Mouse (Mus musculus): ENCODE data around the gene Mllt10. TPM values are rescaled to one million over a fixed set of nuclear protein-coding genes. Genes with fewer than 3 reads are reported as not detected.

The Mllt10 gene
- polyA plus RNA-seq, 1 experiment from 2014 or later, result 52.2 TPM

DNA sequence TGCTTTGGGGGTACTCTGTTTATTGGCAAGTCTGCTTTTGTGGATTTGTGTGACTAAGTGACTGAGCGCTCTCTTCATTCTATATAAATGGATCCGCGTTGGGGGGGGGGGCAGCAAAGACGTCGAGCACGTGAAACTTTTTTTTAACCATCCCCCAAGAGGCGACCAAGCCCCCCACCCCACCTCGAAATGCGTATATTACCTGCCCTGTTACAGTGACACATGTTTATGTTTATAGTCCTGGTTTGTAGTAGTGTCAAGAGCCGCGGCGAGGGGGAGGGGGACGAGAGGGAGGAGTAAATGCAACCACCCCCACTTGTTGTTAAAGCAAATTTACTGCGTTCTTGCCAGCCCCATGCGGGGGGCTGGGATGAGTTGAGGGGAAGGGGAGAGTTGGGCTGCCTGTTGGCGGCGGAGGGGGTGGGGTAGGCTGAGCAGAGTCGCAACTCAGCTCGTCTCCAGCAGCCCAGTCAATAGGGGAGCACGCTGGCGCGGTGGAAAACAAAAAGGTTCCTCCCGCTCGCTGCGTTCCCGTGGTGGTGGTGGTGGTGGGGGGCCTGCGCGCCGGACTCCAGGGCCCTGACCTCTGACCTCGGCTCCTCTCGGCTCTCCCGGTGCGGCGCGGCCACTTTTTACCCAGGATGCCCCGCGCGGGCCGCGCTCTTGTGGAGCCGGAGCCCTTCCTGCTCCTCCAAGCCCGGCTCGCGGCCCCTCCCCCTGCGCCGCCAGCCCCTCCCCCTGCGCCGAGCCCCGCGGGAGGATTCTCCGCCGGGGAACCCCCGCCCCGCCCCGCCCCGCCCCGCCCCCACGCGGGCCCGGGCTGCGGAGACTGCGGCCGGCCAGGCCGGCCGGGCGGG is 1.1 kb downstream of the Mllt10 start:
- H3K4me2 ChIP-seq, result peak overlapping the region; percentile 80
- no peaks in the 10 kb centered on the region for H3K36me3 ChIP-seq
- under 1% methylated on average over 39 of the region's 66 CpGs for WGBS
- H3K4me3 ChIP-seq (replicated peaks), result peak overlapping the region; percentile 63
- H3K9ac ChIP-seq, result peak overlapping the region; percentile 53
- H3K27ac ChIP-seq, result peak overlapping the region; percentile 99
- H3K9me3 ChIP-seq, result no peaks in the 10 kb centered on the region
- no peaks in the 10 kb centered on the region for H3K27me3 ChIP-seq (replicated peaks)
- peak; percentile 45 for ATAC-seq (ENCODE audit: insufficient read depth, low FRiP score, low read depth)
- H3K4me1 ChIP-seq, result no peaks in the 10 kb centered on the region; the same call in 1 of the 2 replicates

DNA sequence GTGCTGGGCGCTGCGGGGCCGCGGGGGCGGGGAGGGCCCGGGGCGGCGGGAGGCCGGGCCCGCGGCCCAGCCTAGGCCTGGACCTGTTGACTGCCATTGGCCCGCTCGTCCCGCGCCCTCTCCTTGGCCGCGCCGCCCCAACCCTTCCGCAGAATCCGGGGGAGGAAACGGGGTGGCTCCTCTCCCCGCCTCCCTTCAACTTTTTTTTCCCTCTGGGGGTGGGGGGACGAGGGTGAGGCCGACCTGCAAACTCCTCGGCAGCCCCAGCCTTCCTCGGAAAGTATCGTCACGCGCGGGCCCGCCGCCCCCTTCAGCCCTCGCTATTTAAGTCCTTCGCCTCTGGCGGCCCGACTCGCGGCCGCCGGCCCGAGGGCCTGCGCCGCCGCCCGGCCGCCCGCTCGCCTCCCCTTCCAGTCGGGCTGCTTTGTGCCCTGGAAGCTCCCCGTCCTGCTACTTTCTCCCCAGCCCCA is 1.8 kb downstream of the Mllt10 start:
- Histone ChIP-seq H3K4me3 (replicated peaks) (peak overlapping the region; percentile 63), H3K4me1 (no peaks in the 10 kb centered on the region; the same call in 1 of the 2 replicates), H3K36me3 (no peaks in the 10 kb centered on the region), H3K9ac (peak overlapping the region; percentile 83), H3K9me3 (no peaks in the 10 kb centered on the region), H3K27me3 (replicated peaks) (no peaks in the 10 kb centered on the region), H3K4me2 (peak overlapping the region; percentile 80), H3K27ac (peak overlapping the region; percentile 99)
- peak; percentile 98 for ATAC-seq (ENCODE audit: insufficient read depth, low FRiP score, low read depth)
- under 1% methylated on average over 40 of the region's 50 CpGs for WGBS

DNA sequence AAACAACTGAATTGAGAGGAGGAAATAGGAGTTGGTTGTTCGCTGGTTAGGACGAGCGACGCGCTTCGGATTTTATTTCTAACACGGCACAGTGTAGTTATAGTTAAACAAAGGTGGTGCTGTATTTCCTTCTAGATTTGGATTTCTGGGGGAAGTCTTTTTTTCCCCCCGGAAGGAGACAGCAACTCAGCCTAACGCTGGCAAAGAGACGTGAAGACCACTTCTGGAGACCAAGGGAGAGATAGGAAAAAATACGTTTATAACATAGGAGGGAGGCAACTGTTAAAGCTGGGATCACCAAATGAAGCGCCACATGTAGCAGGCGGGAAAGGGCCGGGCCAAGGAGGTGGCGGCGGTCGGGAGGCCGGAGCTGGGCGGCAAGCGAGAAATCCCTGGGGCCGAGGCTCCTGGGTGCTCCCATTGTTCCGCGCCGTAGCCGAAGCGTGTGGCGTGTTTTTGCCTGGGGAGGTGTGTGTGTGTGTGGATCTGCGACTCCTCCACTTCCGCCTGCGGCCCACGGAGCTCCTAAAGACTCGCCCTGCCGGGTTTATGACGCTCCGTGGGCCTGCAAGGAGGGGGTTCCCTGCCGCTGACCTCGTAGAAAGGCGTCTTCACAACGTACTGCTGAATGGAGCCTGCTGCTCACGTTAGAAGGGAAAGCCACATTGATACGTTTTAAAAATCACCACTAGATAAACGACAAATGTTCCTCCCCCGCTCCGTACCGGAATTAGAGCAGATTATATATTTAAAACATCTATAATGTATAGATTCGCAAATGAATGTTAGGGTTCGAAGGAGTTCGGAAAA is 2.5 kb downstream of the Mllt10 start:
- Histone ChIP-seq H3K27me3 (replicated peaks) (no peaks in the 10 kb centered on the region), H3K9me3 (no peaks in the 10 kb centered on the region), H3K4me3 (replicated peaks) (peak overlapping the region; percentile 63), H3K4me1 (no peaks in the 10 kb centered on the region; the same call in 1 of the 2 replicates), H3K36me3 (no peaks in the 10 kb centered on the region), H3K4me2 (peak overlapping the region; percentile 80), H3K27ac (peak overlapping the region; percentile 99), H3K9ac (peak overlapping the region; percentile 83)
- no peak for ATAC-seq (ENCODE audit: insufficient read depth, low FRiP score, low read depth)
- under 1% methylated on average over 48 of the region's 48 CpGs for WGBS

DNA sequence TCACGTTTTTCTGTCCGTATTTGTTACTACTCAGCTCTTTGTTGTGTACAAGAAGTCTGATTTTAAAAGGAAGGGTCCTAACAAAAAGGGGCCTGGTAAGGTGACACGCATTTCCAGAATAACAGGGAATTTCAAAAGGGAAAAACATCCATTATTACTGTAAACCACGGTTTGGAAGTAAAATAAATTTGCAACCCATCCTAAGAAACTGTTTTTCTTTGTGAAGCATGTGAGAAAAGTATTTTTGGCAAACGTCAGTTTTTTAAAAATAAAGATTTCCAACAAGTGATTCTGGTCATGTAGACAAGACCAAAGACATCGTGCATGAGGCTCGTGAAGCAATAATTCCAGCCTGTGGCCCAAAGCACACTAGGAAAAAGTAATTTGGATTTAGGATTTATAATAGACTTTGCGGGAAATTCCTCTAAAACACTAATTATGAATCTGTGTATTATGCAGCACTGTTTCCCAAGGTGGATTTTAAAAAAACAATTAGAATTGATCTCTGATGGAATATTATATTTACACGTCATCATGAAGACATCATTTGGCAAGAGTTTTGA is 3.2 kb downstream of the Mllt10 start:
- Histone ChIP-seq H3K4me3 (replicated peaks) (peak overlapping the region; percentile 63), H3K4me2 (peak overlapping the region; percentile 80), H3K27ac (peak overlapping the region; percentile 99), H3K9ac (peak overlapping the region; percentile 83; the same call in 1 of the 2 replicates), H3K9me3 (no peaks in the 10 kb centered on the region), H3K27me3 (replicated peaks) (no peaks in the 10 kb centered on the region), H3K4me1 (no peaks in the 10 kb centered on the region; the same call in 1 of the 2 replicates), H3K36me3 (no peaks in the 10 kb centered on the region)
- WGBS, result 30% methylated on average over 9 of the region's 9 CpGs
- no peak for ATAC-seq (ENCODE audit: insufficient read depth, low FRiP score, low read depth)

DNA sequence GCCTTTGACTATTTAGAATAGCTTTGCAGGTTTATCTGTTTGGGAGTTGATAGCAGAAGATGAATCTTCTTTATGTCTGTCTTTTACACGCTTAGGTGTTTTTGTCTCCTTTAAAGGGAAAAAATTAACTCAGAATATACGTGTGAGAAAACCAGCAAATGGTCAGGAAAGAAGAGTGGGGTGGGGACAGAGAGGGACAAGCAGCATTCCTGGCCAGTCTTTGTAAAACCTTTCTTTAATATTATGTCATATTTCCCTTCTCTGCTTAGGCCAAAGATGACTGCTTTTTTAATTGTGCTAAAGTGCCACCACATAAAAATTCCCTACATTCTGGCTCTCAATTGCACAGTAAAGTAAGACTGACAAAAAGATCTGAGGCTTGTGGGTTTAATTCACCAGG is 4.0 kb downstream of the Mllt10 start:
- H3K4me2 ChIP-seq, result no peak overlapping the region
- 60% methylated on average over 2 of the region's 2 CpGs for WGBS
- H3K27me3 ChIP-seq (replicated peaks), result no peaks in the 10 kb centered on the region
- H3K9ac ChIP-seq, result no peak overlapping the region
- no peaks in the 10 kb centered on the region; the same call in 1 of the 2 replicates for H3K4me1 ChIP-seq
- no peak for ATAC-seq (ENCODE audit: insufficient read depth, low FRiP score, low read depth)
- no peak overlapping the region for H3K27ac ChIP-seq
- no peaks in the 10 kb centered on the region for H3K9me3 ChIP-seq
- no peaks in the 10 kb centered on the region for H3K36me3 ChIP-seq
- no peak overlapping the region for H3K4me3 ChIP-seq (replicated peaks)

DNA sequence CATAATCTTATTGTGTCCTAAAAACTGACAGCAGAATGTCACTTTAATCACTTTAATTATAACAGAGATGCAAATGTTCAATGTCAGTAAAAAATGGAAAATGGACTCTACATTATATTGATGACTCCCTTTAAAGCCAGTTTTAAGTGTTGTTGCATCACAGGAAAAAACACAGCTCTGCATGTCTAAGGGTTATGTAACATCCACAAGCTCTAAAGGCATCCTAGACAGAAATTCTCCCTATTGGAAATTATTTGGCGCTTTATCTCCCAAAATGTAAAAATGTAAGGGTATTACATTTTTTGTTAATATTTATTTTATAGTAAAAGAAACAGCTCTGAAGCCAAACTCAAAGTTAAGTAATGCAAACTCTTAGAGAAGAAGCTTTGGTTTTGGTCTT is 4.9 kb downstream of the Mllt10 start:
- Histone ChIP-seq H3K36me3 (no peaks in the 10 kb centered on the region), H3K9ac (no peak overlapping the region), H3K4me2 (no peak overlapping the region), H3K4me3 (replicated peaks) (no peak overlapping the region), H3K9me3 (no peaks in the 10 kb centered on the region), H3K27me3 (replicated peaks) (no peaks in the 10 kb centered on the region), H3K27ac (no peak overlapping the region), H3K4me1 (no peaks in the 10 kb centered on the region; the same call in 1 of the 2 replicates)
- ATAC-seq (ENCODE audit: insufficient read depth, low FRiP score, low read depth), result no peak
- WGBS, result 89% methylated on average over 1 of the region's 1 CpGs

DNA sequence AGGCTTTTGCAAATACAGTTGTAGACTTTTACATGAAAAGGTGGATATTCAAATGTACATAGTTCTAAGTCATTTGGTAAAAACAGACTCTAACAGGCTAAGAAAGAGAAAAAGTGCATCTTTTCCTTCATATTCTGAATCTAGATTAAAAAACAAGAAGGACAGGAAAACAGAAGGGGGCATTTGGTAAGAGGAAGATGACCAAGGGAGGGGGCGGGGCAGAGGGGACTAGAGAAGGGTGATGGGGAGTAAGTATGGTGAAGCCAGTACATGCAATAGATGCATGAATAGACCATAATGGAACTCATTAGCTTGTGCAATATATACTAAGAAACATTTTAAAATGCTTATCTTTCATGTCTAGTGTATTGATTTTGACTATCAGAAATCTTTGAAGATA is 5.4 kb downstream of the Mllt10 start:
- no peak for ATAC-seq (ENCODE audit: insufficient read depth, low FRiP score, low read depth)
- no peaks in the 10 kb centered on the region for H3K36me3 ChIP-seq
- H3K4me2 ChIP-seq, result no peak overlapping the region
- no peak overlapping the region for H3K27ac ChIP-seq
- H3K4me1 ChIP-seq, result no peaks in the 10 kb centered on the region; the same call in 1 of the 2 replicates
- no peaks in the 10 kb centered on the region for H3K27me3 ChIP-seq (replicated peaks)
- 87% methylated on average over 1 of the region's 1 CpGs for WGBS
- no peak overlapping the region for H3K9ac ChIP-seq
- no peaks in the 10 kb centered on the region for H3K9me3 ChIP-seq
- no peak overlapping the region for H3K4me3 ChIP-seq (replicated peaks)

DNA sequence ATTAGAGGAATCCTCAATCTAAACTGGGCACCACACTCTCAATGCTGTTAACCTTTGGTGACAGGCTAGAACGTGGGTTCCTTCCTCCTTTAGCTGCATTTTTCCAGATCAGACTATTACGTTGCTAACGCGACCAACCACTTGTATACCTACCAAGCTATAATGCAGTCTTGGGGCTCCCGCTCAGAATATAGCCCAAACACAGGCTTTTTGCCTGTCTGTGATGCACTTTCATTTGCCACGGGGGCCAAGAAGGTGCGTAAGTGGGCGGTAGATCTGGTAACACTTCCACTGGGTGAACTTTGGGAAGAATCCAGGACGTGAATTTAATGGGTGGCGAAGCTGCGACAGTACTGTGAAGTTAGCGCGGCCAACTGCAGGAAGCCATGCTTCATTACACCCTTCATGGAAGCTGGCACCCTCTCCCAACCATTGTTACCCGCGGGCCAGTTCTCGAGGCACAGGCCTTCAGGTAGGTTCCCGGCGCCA is 8.8 kb downstream of the Mllt10 start:
- H3K4me3 ChIP-seq (replicated peaks), result peak overlapping the region; percentile 83
- 0% methylated on average over 18 of the region's 18 CpGs for WGBS
- H3K4me1 ChIP-seq, result peaks cover 12% of the 10 kb centered on the region; the same call in 1 of the 2 replicates
- ATAC-seq (ENCODE audit: insufficient read depth, low FRiP score, low read depth), result peak; percentile 23; the same call in 1 of the 2 replicates
- H3K27me3 ChIP-seq (replicated peaks), result no peaks in the 10 kb centered on the region
- 0 out of 2 replicates have a peak, but pooled peaks cover 4% of the 10 kb centered on the region for H3K36me3 ChIP-seq
- H3K27ac ChIP-seq, result peak overlapping the region; percentile 99
- H3K9me3 ChIP-seq, result no peaks in the 10 kb centered on the region
- peak overlapping the region; percentile 58 for H3K4me2 ChIP-seq
- peak overlapping the region; percentile 91 for H3K9ac ChIP-seq

DNA sequence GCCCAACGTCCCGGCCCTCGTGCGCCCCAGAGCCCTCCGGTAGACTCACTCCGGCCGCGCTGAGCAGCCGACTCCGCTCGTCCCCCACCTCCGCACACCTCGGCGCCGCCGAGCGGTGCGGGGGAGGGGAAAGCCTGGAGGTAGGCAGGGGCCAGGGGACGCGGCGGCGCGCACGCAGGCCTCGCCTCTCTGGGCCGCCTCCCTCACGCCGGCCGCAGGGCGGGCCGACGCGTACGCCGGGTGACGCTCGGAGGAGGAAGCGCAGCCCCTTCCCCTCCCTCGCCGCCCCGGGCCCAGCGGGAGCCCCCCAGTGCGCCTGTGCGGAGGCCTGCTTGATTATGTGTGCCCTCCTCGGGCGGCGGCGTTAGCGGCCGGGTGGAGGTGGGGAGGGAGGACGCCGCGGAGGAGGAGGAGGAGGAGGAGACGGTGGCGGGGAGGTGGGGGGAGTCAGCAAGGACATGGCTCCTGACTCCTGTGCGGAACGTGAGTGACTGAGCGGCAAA is 9.4 kb downstream of the Mllt10 start:
- peaks cover 12% of the 10 kb centered on the region; the same call in 1 of the 2 replicates for H3K4me1 ChIP-seq
- H3K27ac ChIP-seq, result peak overlapping the region; percentile 99
- 0% methylated on average over 33 of the region's 58 CpGs for WGBS
- no peaks in the 10 kb centered on the region for H3K27me3 ChIP-seq (replicated peaks)
- H3K4me3 ChIP-seq (replicated peaks), result peak overlapping the region; percentile 83
- H3K4me2 ChIP-seq, result peak overlapping the region; percentile 82
- 0 out of 2 replicates have a peak, but pooled peaks cover 4% of the 10 kb centered on the region for H3K36me3 ChIP-seq
- H3K9me3 ChIP-seq, result no peaks in the 10 kb centered on the region
- peak overlapping the region; percentile 91 for H3K9ac ChIP-seq
- ATAC-seq (ENCODE audit: insufficient read depth, low FRiP score, low read depth), result peak; percentile 97

DNA sequence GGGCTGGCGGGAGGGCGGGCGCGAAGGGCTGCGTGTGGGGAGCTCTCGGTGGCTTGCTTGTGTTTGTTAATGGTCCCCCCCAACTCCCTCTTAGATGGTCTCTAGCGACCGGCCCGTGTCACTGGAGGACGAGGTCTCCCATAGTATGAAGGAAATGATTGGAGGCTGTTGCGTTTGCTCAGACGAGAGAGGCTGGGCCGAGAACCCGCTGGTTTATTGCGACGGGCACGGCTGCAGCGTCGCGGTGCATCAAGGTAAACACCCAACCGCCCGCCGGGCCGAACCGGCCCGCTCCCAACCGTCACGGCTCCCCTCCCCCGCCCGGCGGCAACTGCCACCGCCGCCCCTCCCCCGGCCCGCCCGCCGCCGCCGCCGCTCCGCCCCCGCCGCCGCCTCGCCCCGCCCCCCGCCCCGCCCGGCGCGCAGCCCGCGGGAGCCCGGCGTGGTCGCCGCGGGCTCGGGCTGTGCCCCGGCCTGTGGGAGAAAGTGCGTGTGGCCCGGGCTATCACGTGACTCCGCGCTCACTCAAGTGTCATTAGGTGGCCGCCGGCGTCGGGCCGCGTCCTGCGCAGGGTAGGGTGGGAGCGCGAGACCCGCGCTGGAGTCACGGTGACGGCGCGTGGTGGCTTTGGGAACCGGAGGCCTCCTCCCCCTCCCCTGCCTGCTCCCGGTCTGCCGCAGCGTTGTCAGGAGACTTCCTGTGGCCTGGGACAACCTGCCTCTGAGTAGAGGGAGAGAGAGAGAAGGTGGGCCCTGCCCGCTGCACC is 10.1 kb downstream of the Mllt10 start:
- under 1% methylated on average over 60 of the region's 85 CpGs for WGBS
- Histone ChIP-seq H3K4me1 (peaks cover 12% of the 10 kb centered on the region; the same call in 1 of the 2 replicates), H3K9ac (peak overlapping the region; percentile 89), H3K27me3 (replicated peaks) (no peaks in the 10 kb centered on the region), H3K27ac (peak overlapping the region; percentile 99), H3K36me3 (0 out of 2 replicates have a peak, but pooled peaks cover 4% of the 10 kb centered on the region), H3K9me3 (no peaks in the 10 kb centered on the region), H3K4me2 (peak overlapping the region; percentile 82), H3K4me3 (replicated peaks) (peak overlapping the region; percentile 83)
- peak; percentile 53 for ATAC-seq (ENCODE audit: insufficient read depth, low FRiP score, low read depth)
